Mouse (Mus musculus) cerebellum, postnatal 36 days (tissue): ENCODE data around the gene Mcm7.
A peak's percentile ranks its signal among the peaks of the same experiment; 100 is the strongest.
"Not testable (repeated sequence)": the region's sequence is repeated elsewhere in the genome, so short reads cannot be mapped to it uniquely, and the experiment has no call there.

Experiments used
- DNase-seq, 2 experiments: peaks; one replicate each; pipeline ENCODE4 v3.0.0; 2021 to 2022; ENCODE audit warnings: mixed read lengths in 2 of 2

Gene Mcm7

GRCm38 (mm10) chr5:138171695-138172491, at the start of gene Mcm7, which contains the start of gene Ap4m1:
TSS of gene Mcm7 (minus strand) at chr5:138172422.
TSS of gene Ap4m1 (plus strand) at chr5:138172002.
- peak; percentile 99 for DNase-seq

GRCm38 (mm10) chr5:138219864-138220263, 47.6 kb upstream of the Mcm7 start:
- no peak for DNase-seq

GRCm38 (mm10) chr5:138216632-138217031, 44.4 kb upstream of the Mcm7 start:
- not testable (repeated sequence) for DNase-seq

- DNase-seq, result no peak
Observed at GRCm38 (mm10) chr5:138207873-138208272, 35.7 kb upstream of the Mcm7 start.

GRCm38 (mm10) chr5:138207253-138207652, 35.0 kb upstream of the Mcm7 start:
- DNase-seq, result no peak

- no peak for DNase-seq
Observed at GRCm38 (mm10) chr5:138202086-138202485, 29.9 kb upstream of the Mcm7 start.

- DNase-seq, result no peak
Observed at GRCm38 (mm10) chr5:138199576-138199975, 27.4 kb upstream of the Mcm7 start.

GRCm38 (mm10) chr5:138195463-138195862, 23.2 kb upstream of the Mcm7 start:
- no peak for DNase-seq

GRCm38 (mm10) chr5:138194755-138195345, 22.6 kb upstream of the Mcm7 start:
- peak in 1 of 2 experiments; percentile 47 for DNase-seq

- peak; percentile 85 to 91 for DNase-seq
Observed at GRCm38 (mm10) chr5:138193771-138194727, 21.8 kb upstream of the Mcm7 start, which contains the start of gene Mblac1. TSS of gene Mblac1 (plus strand) at chr5:138194314.

- peak; percentile 67 to 77 for DNase-seq
Observed at GRCm38 (mm10) chr5:138187661-138188306, 15.6 kb upstream of the Mcm7 start.

- DNase-seq, result peak; percentile 83 to 85
Observed at GRCm38 (mm10) chr5:138186950-138187638, 14.9 kb upstream of the Mcm7 start, which contains the start of the genes Taf6 and Cnpy4. TSS of gene Taf6 (minus strand) at chr5:138187451. TSS of gene Cnpy4 (plus strand) at chr5:138187485.

- DNase-seq, result no peak
Observed at GRCm38 (mm10) chr5:138173217-138173616, 995 bp upstream of the Mcm7 start.

- peak; percentile 97 for DNase-seq
Observed at GRCm38 (mm10) chr5:138170936-138171561, 1.2 kb downstream of the Mcm7 start.

GRCm38 (mm10) chr5:138165594-138165993, 6.6 kb downstream of the Mcm7 start:
- DNase-seq, result no peak

- DNase-seq, result no peak
Observed at GRCm38 (mm10) chr5:138163610-138164009, 8.6 kb downstream of the Mcm7 start.

- no peak for DNase-seq
Observed at GRCm38 (mm10) chr5:138163046-138163445, 9.2 kb downstream of the Mcm7 start.

GRCm38 (mm10) chr5:138160842-138161665, 11.2 kb downstream of the Mcm7 start, which contains the start of gene Cops6:
TSS of gene Cops6 (plus strand) at chr5:138161071.
- peak; percentile 96 to 97 for DNase-seq

GRCm38 (mm10) chr5:138160224-138160762, 11.9 kb downstream of the Mcm7 start:
- no peak for DNase-seq
